Mouse (Mus musculus): ENCODE data around the gene Npepps. TPM values are rescaled to one million over a fixed set of nuclear protein-coding genes. Genes with fewer than 3 reads are reported as not detected.

Npepps gene
- total and polyA plus RNA-seq, 2 experiments = 9.1 to 12.2 TPM

- no peak for TF ChIP-seq POLR2A (IDR thresholded peaks at IDR 0.05; ENCODE audit: extremely low read depth, insufficient read depth, low read length)
- TF ChIP-seq CTCF (IDR thresholded peaks at IDR 0.05; ENCODE audit: low read depth, low read length) = no peak
- Histone ChIP-seq H3K79me2 (ENCODE audit: control insufficient read depth, insufficient read depth, low read length) (no peaks in the 10 kb centered on the region; the same call in 1 of the 2 replicates), H3K4me3 (ENCODE audit: insufficient read depth, low read depth, low read length) (no peak overlapping the region), H3K9ac (ENCODE audit: low read depth, low read length) (no peak overlapping the region), H3K27me3 (ENCODE audit: control insufficient read depth, insufficient read depth, low read length) (no peaks in the 10 kb centered on the region), H3K36me3 (ENCODE audit: control insufficient read depth, insufficient read depth, low read length) (peaks cover 53% of the 10 kb centered on the region), H3K27ac (replicated peaks; ENCODE audit: insufficient read depth, low read depth, low read length) (no peak overlapping the region), H3K4me1 (ENCODE audit: control insufficient read depth, insufficient read depth, low read length) (no peaks in the 10 kb centered on the region)
- DNase-seq (ENCODE audit: extremely low read depth, low read depth, low spot score) = no peak
- 100% methylated on average over 1 of the region's 1 CpGs for WGBS
Observed at GRCm38 (mm10) chr11:97226131-97226530, 54.3 kb downstream of the Npepps start.

DNA sequence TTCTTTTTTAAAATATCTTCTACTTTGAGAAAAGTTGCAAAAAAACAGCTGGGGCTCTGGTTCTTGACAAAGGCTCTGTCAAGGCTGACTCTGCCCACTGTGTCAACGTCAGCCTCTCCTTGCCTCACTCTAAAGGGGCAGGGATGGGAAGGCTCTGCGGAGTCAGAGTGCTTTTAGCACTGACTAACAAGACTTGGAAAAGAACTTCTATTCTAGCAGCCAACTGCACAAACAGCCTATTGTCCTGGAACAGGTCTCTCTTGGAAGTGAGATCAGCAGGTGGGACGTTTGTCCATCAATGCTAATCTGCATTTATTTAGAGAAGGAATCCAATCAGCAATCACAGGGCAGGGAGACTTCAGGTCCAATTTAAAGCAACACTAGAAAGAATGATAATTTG is 57.0 kb downstream of the Npepps start:
- WGBS = 85% methylated on average over 3 of the region's 3 CpGs
- no peak for DNase-seq (ENCODE audit: extremely low read depth, low read depth, low spot score)
- H3K4me3 ChIP-seq (ENCODE audit: insufficient read depth, low read depth, low read length) = no peak overlapping the region
- no peak overlapping the region for H3K27ac ChIP-seq (replicated peaks; ENCODE audit: insufficient read depth, low read depth, low read length)
- no peaks in the 10 kb centered on the region; the same call in 1 of the 2 replicates for H3K79me2 ChIP-seq (ENCODE audit: control insufficient read depth, insufficient read depth, low read length)
- H3K36me3 ChIP-seq (ENCODE audit: control insufficient read depth, insufficient read depth, low read length) = peaks cover 60% of the 10 kb centered on the region
- H3K4me1 ChIP-seq (ENCODE audit: control insufficient read depth, insufficient read depth, low read length) = no peaks in the 10 kb centered on the region
- H3K9ac ChIP-seq (ENCODE audit: low read depth, low read length) = no peak overlapping the region
- no peaks in the 10 kb centered on the region for H3K27me3 ChIP-seq (ENCODE audit: control insufficient read depth, insufficient read depth, low read length)
- TF ChIP-seq POLR2A (IDR thresholded peaks at IDR 0.05; ENCODE audit: extremely low read depth, insufficient read depth, low read length) (no peak), CTCF (IDR thresholded peaks at IDR 0.05; ENCODE audit: low read depth, low read length) (no peak)

GRCm38 (mm10) chr11:97221611-97222010 is 58.8 kb downstream of the Npepps start:
- WGBS = 94% methylated on average over 2 of the region's 2 CpGs
- peaks cover 62% of the 10 kb centered on the region for H3K36me3 ChIP-seq (ENCODE audit: control insufficient read depth, insufficient read depth, low read length)

GRCm38 (mm10) chr11:97220211-97220610 is 60.2 kb downstream of the Npepps start:
- no peak for DNase-seq (ENCODE audit: extremely low read depth, low read depth, low spot score)
- TF ChIP-seq POLR2A (IDR thresholded peaks at IDR 0.05; ENCODE audit: extremely low read depth, insufficient read depth, low read length) = no peak
- no peak for TF ChIP-seq CTCF (IDR thresholded peaks at IDR 0.05; ENCODE audit: low read depth, low read length)
- 90% methylated on average over 3 of the region's 3 CpGs for WGBS
- peaks cover 2% of the 10 kb centered on the region; the same call in 1 of the 2 replicates for H3K4me1 ChIP-seq (ENCODE audit: control insufficient read depth, insufficient read depth, low read length)
- no peak overlapping the region for H3K4me3 ChIP-seq (ENCODE audit: insufficient read depth, low read depth, low read length)
- peaks cover 64% of the 10 kb centered on the region for H3K36me3 ChIP-seq (ENCODE audit: control insufficient read depth, insufficient read depth, low read length)
- H3K9ac ChIP-seq (ENCODE audit: low read depth, low read length) = no peak overlapping the region
- H3K27ac ChIP-seq (replicated peaks; ENCODE audit: insufficient read depth, low read depth, low read length) = no peak overlapping the region
- H3K79me2 ChIP-seq (ENCODE audit: control insufficient read depth, insufficient read depth, low read length) = no peaks in the 10 kb centered on the region
- no peaks in the 10 kb centered on the region for H3K27me3 ChIP-seq (ENCODE audit: control insufficient read depth, insufficient read depth, low read length)

More at GRCm38 (mm10) chr11:97221611-97222010, 58.8 kb downstream of the Npepps start:
- TF ChIP-seq CTCF (IDR thresholded peaks at IDR 0.05; ENCODE audit: low read depth, low read length) (no peak), POLR2A (IDR thresholded peaks at IDR 0.05; ENCODE audit: extremely low read depth, insufficient read depth, low read length) (no peak)
- no peak overlapping the region for H3K4me3 ChIP-seq (ENCODE audit: insufficient read depth, low read depth, low read length)
- H3K27ac ChIP-seq (replicated peaks; ENCODE audit: insufficient read depth, low read depth, low read length) = no peak overlapping the region
- DNase-seq (ENCODE audit: extremely low read depth, low read depth, low spot score) = no peak
- no peaks in the 10 kb centered on the region for H3K79me2 ChIP-seq (ENCODE audit: control insufficient read depth, insufficient read depth, low read length)
- no peaks in the 10 kb centered on the region for H3K27me3 ChIP-seq (ENCODE audit: control insufficient read depth, insufficient read depth, low read length)
- H3K4me1 ChIP-seq (ENCODE audit: control insufficient read depth, insufficient read depth, low read length) = no peaks in the 10 kb centered on the region
- H3K9ac ChIP-seq (ENCODE audit: low read depth, low read length) = no peak overlapping the region

DNA sequence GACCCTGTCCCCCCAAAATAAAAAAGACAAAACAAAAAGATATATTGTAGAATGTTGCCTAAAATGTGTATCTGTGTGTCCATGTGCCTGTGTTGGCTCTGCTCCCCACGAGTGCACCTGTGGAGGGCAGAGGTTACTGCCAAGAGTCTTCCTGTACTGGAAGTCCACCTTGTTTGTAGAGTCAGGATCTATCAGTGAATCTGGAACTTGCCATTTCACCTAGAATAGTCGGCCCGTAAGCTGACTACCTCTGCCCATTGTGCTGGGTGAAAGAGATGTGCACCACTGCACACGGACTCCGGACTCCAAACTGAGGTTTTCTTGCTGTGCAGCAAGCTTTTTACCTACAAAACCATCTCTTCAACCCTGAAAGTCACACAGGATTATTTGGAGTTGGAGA is 66.0 kb downstream of the Npepps start:
- WGBS = 49% methylated on average over 5 of the region's 5 CpGs
- DNase-seq (ENCODE audit: extremely low read depth, low read depth, low spot score) = peak; percentile 72
- H3K4me3 ChIP-seq (ENCODE audit: insufficient read depth, low read depth, low read length) = no peak overlapping the region
- no peak for TF ChIP-seq CTCF (IDR thresholded peaks at IDR 0.05; ENCODE audit: low read depth, low read length)
- TF ChIP-seq POLR2A (IDR thresholded peaks at IDR 0.05; ENCODE audit: extremely low read depth, insufficient read depth, low read length) = no peak
- H3K27me3 ChIP-seq (ENCODE audit: control insufficient read depth, insufficient read depth, low read length) = no peaks in the 10 kb centered on the region
- H3K9ac ChIP-seq (ENCODE audit: low read depth, low read length) = no peak overlapping the region
- H3K27ac ChIP-seq (replicated peaks; ENCODE audit: insufficient read depth, low read depth, low read length) = no peak overlapping the region
- H3K36me3 ChIP-seq (ENCODE audit: control insufficient read depth, insufficient read depth, low read length) = peaks cover 48% of the 10 kb centered on the region
- peaks cover 8% of the 10 kb centered on the region for H3K4me1 ChIP-seq (ENCODE audit: control insufficient read depth, insufficient read depth, low read length)
- H3K79me2 ChIP-seq (ENCODE audit: control insufficient read depth, insufficient read depth, low read length) = no peaks in the 10 kb centered on the region

GRCm38 (mm10) chr11:97210728-97211400 is 69.6 kb downstream of the Npepps start:
- TF ChIP-seq CTCF (IDR thresholded peaks at IDR 0.05; ENCODE audit: low read depth, low read length) = no peak
- TF ChIP-seq POLR2A (IDR thresholded peaks at IDR 0.05; ENCODE audit: extremely low read depth, insufficient read depth, low read length) = no peak

More at GRCm38 (mm10) chr11:97210728-97211400, 69.6 kb downstream of the Npepps start:
- Histone ChIP-seq H3K79me2 (ENCODE audit: control insufficient read depth, insufficient read depth, low read length) (no peaks in the 10 kb centered on the region), H3K4me1 (ENCODE audit: control insufficient read depth, insufficient read depth, low read length) (peaks cover 8% of the 10 kb centered on the region), H3K27me3 (ENCODE audit: control insufficient read depth, insufficient read depth, low read length) (no peaks in the 10 kb centered on the region), H3K27ac (replicated peaks; ENCODE audit: insufficient read depth, low read depth, low read length) (peak overlapping the region; percentile 80), H3K36me3 (ENCODE audit: control insufficient read depth, insufficient read depth, low read length) (peaks cover 32% of the 10 kb centered on the region; the same call in 1 of the 2 replicates), H3K9ac (ENCODE audit: low read depth, low read length) (no peak overlapping the region), H3K4me3 (ENCODE audit: insufficient read depth, low read depth, low read length) (no peak overlapping the region)
- 31% methylated on average over 9 of the region's 9 CpGs for WGBS
- DNase-seq (ENCODE audit: extremely low read depth, low read depth, low spot score) = peak; percentile 96

All from liver, adult 2 months (tissue).